Mouse (Mus musculus) layer of hippocampus, adult 18-20 months (tissue): ENCODE data around the gene Bcar3. TPM values are rescaled to one million over a fixed set of nuclear protein-coding genes. Genes with fewer than 3 reads are reported as not detected.

Source experiments
- DNase-seq, 2 experiments: peaks; one replicate each; pipeline ENCODE4 v3.0.0; 2022; ENCODE audit warnings: low spot score in 2 of 2
- total RNA-seq, 2 experiments: library from RNA; stranded (reverse); gene quantifications; 2 replicates each; pipeline ENCODE4 v1.2.3; 2021

Gene Bcar3
- total RNA-seq, 2 experiments from 2014 or later = 8.8 to 9.8 TPM

GRCm38 (mm10) chr3:122414868-122415267, 120.9 kb downstream of the Bcar3 start:
- no peak for DNase-seq

GRCm38 (mm10) chr3:122417466-122417865, 123.5 kb downstream of the Bcar3 start:
- no peak for DNase-seq

- no peak for DNase-seq
Observed at GRCm38 (mm10) chr3:122418564-122419274, 124.8 kb downstream of the Bcar3 start.

- DNase-seq = peak in 1 of 2 experiments; percentile 12
Observed at GRCm38 (mm10) chr3:122419610-122420409, 125.9 kb downstream of the Bcar3 start.

- DNase-seq = peak in 1 of 2 experiments; percentile 8
Observed at GRCm38 (mm10) chr3:122420410-122420774, 126.5 kb downstream of the Bcar3 start.

GRCm38 (mm10) chr3:122421042-122421702, 127.2 kb downstream of the Bcar3 start:
- no peak for DNase-seq

- no peak for DNase-seq
Observed at GRCm38 (mm10) chr3:122421802-122422201, 127.9 kb downstream of the Bcar3 start.

GRCm38 (mm10) chr3:122422276-122422675, 128.3 kb downstream of the Bcar3 start:
- DNase-seq = no peak

GRCm38 (mm10) chr3:122423643-122424042, 129.7 kb downstream of the Bcar3 start:
- no peak for DNase-seq

- DNase-seq = no peak
Observed at GRCm38 (mm10) chr3:122428325-122428821, 134.4 kb downstream of the Bcar3 start.

- DNase-seq = no peak
Observed at GRCm38 (mm10) chr3:122430780-122431497, 137.0 kb downstream of the Bcar3 start.

- no peak for DNase-seq
Observed at GRCm38 (mm10) chr3:122432811-122433406, 139.0 kb downstream of the Bcar3 start.

- no peak for DNase-seq
Observed at GRCm38 (mm10) chr3:122433975-122434626, 140.2 kb downstream of the Bcar3 start.

- DNase-seq = no peak
Observed at GRCm38 (mm10) chr3:122434983-122435935, 141.3 kb downstream of the Bcar3 start.

GRCm38 (mm10) chr3:122438143-122438825, 144.3 kb downstream of the Bcar3 start:
- DNase-seq = no peak

- DNase-seq = no peak
Observed at GRCm38 (mm10) chr3:122445696-122446095, 151.8 kb downstream of the Bcar3 start.

- no peak for DNase-seq
Observed at GRCm38 (mm10) chr3:122446678-122447077, 152.7 kb downstream of the Bcar3 start.

- DNase-seq = no peak
Observed at GRCm38 (mm10) chr3:122448196-122448595, 154.3 kb downstream of the Bcar3 start.
